Mouse (Mus musculus) lung, postnatal 0 days (tissue): ENCODE measurements around the gene Pnkd.

Source experiments
- CTCF ChIP-seq: IDR thresholded peaks from 2 replicates; pipeline ENCODE4 v1.5.1; 2016; ENCODE audit warnings: antibody characterized with exemption, mild to moderate bottlenecking
- EP300 ChIP-seq: IDR thresholded peaks from 2 replicates; pipeline ENCODE4 v1.6.1; 2016; ENCODE audit warnings: antibody characterized with exemption, mild to moderate bottlenecking, control low read depth

GRCm38 (mm10) chr1:74304946-74305345 lies 20.2 kb downstream of the Pnkd start:
- TF ChIP-seq CTCF (no peak), EP300 (peak; percentile 56)
